Mouse (Mus musculus): ENCODE results near the gene Ube2e2.
A peak's percentile ranks its signal among the peaks of the same experiment; 100 is the strongest.

Ube2e2 gene

DNA sequence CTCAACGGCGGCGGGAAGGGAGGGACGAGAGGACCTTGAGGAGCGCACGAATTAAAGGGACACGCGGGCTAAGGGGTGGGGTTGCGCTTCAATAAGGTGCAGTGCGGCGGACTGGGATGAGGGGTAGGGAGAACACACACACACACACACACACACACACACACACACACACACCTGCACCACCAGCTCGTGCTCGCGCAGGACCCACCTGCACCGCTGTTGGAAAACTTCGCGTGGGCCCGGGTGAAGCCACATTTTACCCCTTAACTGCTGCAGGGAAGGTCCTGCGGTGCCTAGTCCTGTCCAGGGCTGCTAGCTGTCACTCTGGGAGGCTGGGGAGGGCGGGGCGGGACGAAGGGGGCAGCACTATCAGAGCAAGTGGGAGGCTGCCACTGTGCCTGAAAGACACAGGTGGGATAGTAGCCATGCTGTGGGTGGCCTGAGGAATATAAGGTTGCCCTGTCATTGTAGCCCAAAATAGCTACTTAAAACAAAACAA is at the start of gene Ube2e2:
Gene Ube2e2, minus strand, starts transcription at position 321 of the 499 bp plus-strand sequence.
- no peak for DNase-seq

DNA sequence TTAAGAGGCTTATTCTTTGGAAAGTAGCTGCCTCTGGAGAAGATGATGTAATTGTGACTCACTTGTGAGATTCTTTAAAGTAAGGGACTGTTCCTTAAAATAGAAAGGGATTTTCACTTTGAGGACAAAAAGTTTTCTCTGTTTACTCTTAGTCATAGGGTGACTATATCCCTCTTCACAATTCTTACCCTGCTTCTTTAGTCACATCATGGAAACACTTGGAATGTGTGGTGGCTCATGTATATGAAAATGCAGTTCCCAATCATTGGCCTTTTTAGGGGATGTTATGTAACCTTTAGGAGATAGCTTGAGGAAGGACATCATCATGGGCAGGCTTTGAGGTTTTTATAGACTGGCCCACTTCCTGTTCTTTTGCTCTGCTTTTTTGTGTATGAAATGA is 46.0 kb upstream of the Ube2e2 start:
- DNase-seq: no peak

DNA sequence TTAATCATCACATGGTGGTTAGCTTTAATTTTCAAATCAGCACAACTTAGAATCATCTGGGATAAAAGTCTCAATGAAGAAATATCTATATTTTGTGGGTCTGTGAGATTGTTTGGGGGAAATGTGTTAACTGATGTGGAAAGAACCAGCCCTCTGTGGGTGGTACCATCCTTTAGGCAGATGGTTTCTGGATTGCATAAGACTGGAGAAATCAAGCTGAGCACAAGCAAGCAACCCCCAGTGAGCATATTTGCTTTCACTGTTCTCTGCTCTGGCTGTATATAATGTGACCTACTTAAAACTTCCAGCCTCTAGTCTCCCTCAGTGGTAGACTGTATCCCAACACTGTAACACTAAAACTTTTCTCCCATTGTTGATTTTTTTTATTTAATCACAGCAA is 9.5 kb upstream of the Ube2e2 start:
- DNase-seq: no peak

DNA sequence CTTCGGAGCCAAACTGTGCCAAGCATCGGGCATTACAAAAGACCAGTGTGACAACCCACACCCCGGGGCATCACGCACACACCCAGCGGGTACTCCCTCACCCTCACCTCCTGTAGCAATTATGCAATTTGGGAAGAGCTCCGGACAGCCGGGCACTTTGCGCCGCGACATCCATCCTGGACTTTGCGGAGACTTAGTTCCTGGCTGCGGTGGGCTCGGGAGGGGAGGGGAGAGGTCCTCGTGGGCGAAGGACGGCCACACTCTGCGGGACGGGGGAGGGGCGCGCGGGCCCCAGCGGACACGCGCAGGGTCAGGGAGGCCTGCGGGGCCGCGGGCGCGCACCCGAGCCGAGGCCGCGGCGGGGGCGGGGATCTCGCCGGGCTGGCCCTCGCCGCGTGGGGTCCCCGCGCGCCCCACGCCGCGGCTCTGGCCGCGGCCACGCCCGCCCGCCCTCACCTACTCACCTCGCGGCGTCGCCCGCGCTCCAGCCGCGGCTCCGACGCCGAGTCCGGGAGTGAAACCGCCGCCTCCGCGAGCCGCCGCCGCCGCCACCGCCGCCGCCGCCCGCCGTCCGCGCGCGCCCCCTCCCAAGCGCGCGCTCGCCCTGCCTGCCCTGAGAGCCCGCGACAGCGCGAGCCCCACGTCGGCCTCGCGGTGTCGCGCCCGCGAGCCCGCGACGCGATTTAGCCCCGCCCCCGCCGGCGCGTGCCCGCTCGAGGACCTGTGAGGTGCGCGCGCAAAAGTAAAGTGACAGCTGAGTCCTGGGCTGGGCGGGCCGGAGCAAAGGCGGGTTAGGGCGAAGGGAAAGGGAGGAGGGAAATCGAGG is 733 bp downstream of the Ube2e2 start:
- DNase-seq: peak; percentile 95

DNA sequence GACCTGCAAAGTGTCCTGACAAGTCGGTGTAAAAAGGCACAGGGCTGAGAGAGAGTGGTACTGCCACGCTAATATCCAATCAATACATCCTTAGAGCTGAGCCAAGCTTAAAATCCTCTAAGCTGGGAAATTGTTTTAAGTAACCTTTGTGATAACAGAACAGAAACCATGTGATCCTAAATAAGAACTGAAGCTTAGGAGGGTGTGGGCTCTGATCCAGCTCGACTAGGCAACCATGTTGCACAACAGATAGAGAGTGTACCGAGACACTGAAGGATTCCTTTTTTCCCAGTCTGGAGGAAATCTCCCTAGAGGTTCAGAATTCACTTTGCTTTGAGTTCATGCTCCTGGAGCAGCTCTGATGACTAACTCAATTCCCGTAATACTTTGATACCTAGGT is 4.5 kb downstream of the Ube2e2 start:
- peak; percentile 51 for DNase-seq

DNA sequence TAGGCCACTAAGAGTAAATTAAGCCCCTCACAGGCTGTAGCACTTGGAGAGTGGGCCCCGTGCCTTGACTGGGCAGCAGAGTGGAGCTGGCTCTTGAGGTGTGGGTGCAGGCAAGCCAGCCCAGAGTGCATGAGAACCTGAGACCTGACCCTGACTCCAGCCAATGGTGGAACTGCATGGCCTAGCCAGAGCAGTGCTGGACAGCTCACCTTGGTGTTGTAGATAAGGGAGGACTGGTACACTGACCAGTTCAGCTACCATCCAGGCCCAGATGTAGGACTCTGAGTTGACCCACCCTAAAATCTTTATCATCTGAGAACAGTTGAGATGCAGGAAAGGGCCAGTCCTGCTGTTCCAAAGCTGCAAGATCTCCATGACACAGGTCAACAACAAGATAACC is 11.6 kb downstream of the Ube2e2 start:
- DNase-seq: no peak

DNA sequence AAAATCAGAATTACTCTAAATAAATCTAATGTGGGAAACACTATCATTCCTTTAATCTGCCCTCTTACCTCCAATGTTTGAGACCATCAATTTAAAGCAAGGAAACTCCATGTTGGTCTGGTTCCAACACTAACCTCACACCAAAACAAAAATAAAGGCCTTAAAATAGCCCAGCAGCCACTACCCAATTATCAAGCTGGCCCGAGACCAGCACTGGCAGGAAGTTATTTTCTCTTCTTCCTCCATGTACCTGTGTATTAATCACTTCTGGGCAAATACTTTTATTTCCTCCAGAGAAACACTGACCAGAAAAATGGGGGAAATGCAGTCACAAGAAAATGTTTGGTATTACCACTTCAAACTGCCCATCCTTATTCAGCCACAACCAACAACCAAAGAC is 23.4 kb downstream of the Ube2e2 start:
- DNase-seq: no peak

DNA sequence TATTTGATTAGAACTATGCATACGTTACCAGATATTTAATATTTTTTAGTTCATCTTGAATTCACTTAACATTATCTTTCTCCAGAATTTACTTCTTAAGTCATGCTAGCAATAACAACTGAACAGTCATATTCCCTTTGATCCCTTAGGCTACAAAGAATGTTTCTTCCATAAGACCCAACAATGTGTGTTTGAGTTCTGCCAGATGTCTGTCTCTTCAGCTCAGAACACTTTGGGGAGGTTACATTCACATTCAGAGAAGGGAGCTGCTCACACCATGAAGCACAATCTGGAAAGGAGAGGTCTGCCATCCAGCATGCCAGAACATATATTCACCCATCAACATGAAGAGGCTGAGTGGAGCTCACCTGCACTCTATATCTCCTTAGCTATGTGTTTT is 65.4 kb downstream of the Ube2e2 start:
- peak; percentile 38 for DNase-seq

DNA sequence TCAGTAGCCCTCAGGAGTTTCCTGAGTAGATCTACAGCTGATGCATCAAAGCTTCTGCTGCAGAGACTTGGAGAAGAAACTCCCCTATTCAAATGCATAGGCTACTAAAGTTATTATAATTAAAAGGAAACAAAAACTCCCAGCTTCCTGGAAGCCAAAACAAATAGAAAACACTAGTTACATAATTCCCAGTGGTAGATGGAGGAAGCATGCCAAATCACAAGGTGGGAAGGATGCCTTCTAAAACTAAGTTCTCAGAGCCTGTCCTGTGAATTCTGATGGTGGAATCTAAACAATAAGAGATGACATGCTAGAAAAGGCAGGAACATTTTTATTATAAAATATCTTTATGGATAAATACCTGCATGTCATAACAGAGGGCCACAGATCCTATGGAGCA is 67.3 kb downstream of the Ube2e2 start:
- peak; percentile 13 for DNase-seq

DNA sequence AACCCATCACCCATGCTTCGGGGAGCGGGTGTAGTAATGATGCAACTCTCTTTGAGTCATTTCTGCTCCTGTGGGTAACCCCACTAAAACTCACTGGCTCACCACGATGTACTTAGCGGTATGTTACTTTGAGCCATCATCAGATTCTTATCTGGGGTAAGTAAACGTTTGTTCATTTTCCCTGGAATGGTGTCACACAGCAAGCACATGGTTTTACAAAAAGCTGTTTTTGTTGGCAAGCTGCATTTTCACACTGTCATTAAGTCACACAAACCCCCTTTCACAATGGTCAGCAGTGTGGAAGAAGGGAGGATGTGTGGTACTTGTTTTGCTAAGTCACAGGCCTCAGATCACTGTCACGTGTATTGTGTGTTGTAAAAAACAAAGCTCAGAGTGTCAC is 73.4 kb downstream of the Ube2e2 start:
- DNase-seq: no peak

DNA sequence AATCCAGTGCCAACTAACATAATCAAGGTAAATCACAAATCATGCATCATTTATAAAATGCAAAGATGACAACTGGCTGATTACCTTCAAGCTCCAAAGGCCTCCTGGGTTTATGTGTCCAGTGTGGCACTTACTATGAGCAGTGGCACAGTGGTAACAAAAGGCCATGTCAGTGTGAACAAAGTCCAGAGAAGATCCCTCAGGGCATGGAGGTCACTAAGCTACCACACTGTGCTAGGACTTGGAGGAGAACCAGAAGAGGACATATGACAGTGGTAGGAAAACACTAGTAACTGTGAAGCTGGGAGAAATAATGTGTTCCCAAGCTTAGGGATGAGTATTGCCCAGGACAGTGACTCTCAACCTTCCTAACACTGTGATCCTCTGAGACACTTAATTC is 97.2 kb downstream of the Ube2e2 start:
- no peak for DNase-seq

DNA sequence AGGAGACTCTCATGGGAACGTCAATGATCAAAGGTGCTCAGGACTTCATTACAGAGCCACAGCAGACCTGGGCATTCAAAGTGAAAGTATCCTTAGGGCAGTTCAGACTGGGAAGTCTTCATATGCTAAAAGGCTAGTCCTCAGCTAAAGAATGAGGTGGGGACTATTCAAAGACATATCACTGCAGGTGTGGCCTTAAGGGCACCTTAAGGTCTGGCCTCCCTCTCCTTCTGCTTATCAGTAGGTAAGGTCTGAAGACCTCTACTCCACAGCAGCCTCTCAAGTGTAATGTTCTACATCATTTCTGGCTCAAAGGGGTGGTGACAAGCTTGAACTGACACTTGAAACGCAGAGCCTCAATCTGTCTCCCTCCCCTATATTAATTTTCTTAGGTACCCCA is 98.3 kb downstream of the Ube2e2 start:
- no peak for DNase-seq

DNA sequence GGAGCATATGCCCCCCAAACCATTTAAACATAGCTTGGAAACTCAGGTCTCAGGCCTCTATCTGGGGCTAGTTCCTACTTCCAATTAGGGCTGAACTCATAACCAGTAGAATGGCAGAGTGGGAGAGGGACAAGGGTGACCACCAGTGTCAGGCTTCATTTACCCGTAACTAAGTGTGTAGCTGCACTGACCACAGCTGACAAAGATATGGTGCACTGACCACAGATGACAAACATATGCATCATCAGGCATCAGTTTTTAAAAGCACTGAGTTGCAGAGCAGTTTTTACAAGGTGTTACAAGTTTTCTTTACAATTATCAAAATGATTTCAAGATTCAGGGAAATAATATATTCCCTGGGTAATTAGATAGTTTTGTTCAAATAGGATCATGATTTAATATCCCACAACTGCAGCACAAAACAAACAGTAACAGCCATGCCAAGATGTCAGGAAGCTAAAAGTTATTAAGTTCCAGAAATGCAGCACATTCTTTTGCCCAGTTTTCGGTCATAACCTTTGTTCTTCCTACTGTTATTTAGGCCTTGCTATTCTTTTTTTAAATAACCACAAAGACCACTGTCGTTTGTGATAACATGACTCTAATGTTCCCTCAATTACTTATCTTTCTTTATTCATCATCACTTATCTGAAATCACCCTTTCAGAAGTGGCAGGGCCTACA is 114.9 kb downstream of the Ube2e2 start:
- DNase-seq: no peak

DNA sequence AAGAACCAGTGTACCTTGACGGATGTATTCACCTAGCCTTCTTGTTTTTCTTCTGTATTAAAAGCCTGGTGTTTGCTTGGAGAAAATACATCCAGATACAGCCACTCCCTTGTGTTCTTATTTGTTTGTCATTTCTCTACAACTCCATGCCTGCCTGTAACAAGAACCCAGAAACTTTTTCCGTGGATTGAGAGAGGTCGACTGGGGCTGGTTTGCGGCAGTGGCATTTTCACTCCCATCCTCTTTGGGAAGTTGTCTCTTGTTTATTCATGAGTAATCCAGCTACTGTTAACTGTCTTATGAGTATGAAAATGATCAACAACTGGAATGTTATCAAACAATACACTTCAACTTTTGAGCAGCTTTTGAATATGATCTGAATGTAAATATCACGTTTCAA is 115.8 kb downstream of the Ube2e2 start:
- no peak for DNase-seq

DNA sequence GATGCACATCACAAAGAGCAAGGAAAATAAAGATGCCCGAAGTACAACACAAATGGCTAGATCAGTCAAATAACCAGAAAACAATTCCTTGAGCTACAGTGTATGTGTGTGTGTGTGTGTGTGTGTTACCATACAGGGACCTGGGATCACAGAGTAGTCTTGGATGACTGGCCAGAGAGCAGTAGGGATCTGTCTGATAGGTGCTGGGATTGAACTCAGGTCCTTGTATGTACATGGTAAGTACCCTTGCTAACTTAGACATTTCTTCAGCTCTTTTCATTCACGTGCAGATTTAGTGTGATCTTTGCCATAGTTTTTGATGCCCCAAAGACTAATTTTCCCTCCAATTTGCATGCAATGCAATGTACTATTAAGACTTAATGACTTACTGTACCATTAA is 117.9 kb downstream of the Ube2e2 start:
- DNase-seq: no peak

DNA sequence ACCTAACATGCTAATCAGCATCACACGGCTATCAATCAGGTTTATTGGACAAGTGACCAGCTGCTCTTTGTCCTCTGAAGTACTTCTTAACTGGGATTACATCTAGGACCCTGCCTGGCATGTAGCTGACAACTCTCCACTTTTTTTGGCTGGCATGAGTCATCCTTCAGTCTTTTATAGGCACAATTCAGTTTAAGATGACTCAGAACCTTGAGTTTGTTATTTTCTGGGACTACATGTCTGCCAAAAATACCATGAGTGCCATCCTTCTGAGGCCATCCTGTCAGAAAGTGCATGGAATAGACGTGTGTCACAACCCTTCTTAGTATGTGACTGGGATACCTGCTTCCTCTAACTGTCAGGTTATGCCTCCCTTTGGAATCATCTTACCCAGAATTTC is 120.3 kb downstream of the Ube2e2 start:
- no peak for DNase-seq

DNA sequence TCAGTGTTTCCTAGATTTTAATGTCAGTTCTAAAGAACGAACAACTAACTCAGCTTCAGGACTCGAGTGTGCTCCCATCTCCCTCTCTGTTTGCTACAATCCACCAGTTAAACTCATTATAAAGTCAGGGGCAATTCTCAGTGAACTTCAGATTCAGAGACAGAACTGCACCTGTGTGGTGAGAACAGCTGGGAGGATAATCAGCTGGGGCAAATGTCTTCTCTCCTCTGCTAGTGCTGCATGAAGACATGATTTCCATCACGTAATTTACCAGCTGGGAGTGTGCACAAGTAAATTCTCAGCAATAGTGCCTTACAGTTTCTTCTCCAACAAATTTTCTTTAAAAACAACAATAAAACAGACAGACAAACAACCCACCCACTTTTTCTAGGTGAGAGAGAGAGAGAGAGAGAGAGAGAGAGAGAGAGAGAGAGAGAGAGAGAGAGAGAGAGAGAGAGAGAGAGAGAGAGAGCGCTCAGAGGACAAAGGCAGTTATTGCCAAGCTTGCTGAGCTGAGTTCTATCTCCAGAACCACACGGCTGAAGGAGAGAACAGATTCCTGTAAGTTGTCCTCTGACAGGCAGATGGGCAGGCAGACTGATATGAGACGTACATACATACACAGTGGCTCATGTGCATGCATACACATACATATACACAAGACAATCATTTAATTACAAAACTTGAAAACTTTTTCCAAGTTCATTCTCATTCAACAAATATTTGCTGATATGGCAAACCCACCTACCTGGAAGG is 134.3 kb downstream of the Ube2e2 start:
- DNase-seq: no peak

DNA sequence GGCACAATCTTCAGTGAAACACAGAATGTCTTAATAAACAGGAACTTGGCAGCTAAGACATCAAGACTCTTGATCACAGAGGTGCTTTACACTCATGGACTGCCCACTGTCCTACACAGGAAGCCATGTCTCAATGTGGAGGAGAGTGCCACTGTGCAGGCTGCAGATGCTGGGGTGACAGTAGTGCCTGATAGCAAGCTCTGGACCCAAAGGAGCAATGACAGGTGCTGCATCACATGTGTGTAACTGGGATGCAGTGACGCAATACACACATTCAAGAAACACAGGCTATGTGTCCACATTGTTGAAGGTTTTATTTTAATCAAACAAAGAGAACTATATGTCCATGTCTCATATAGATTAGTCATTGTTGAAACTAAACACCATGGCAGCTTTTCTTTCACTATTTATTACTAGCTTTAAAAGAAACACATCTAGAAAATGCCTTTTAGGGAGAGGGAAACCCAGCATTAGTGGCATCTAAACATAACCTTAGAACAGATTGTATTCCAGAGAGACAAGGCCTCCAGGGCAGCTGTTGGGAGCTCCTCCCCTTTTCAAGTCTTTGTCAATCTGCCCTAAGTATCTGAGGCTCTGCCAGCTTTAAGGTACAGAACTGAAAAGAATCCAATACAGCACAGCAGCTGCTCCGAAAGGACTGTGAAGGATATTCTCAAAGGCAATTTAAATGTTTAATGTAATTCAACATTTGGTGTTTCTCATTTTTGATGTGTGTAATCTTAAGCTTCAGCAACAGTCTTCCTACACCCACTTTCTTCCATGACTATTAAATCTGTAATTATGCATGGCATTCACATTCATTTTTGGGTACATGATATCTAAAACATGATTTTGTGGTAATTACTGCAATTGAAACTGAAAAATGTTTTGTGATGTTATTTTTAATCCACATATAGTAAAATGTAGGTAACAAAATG is 135.2 kb downstream of the Ube2e2 start:
- peak; percentile 19 for DNase-seq

DNA sequence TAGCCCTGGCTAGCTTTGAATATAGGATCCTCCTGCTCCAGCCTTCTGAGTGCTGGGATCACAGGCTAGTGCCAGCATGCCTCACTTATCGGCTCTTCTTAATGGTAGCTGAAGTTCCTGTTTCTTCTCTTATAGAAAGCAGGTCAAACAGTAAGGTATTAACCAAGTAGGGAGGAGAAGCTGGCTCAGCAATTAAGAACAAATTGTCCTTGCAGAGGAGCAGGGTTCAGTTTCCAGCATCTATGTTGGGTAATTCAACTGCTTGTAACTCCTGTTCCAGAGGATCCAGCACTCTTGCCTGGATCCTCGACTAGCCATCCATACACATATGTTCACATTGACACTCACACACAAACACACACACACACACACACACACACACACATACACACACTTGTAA is 136.1 kb downstream of the Ube2e2 start:
- no peak for DNase-seq

DNA sequence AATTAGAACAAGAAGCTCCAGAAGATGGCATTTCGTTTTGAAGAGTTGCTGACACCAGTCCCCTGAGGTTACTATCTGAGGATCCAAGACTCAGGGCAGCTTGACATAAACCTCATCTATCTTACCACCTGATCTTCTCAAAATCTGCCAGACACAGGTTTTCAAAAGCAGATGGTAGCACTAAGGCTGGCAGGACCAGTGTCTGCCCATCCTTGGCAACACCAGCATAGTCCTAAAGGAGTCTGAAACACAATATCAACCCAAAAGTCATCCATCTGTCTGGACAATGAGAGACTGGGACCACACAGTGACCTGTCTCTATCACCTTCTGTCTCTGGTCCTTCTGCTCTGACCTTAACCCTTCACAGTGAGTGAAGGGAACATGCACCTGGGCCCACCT is 138.7 kb downstream of the Ube2e2 start:
- no peak for DNase-seq

DNA sequence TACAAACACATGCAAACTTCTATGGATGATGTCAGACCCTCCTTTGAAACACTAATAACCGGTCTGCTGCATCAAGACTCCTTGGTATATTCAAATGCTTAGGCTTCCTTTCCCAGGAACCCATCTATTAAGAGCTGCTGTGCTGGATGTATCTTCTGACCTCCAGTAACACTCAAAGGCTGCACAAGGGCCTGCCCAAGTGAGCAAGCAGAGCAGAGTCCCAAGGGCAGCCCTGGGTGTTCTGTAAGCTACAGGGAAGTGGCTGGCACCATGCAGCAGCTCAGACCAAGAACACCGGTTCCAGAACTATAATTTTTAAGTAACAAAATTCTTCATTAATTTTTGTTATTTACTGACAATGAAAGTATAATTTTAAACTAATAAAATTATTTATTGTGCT is 139.5 kb downstream of the Ube2e2 start:
- no peak for DNase-seq

DNA sequence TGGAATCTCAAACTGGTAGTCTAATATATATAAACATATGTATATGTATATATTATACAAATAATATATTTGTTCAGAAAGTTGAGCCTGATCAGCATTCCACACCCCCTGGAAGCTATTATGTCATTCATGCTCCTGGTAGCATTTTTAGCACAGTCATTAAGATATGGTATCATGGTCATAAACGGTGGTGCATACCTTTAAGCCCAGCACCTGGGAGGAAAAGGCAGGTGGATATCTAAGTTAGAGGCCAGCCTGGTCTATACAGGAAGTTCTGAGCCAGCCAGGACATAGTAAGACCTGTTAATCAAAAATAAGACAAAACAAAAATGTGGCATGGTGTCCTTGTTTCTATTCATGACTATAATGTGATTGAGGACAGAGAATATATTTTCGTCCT is 140.1 kb downstream of the Ube2e2 start:
- DNase-seq: no peak

DNA sequence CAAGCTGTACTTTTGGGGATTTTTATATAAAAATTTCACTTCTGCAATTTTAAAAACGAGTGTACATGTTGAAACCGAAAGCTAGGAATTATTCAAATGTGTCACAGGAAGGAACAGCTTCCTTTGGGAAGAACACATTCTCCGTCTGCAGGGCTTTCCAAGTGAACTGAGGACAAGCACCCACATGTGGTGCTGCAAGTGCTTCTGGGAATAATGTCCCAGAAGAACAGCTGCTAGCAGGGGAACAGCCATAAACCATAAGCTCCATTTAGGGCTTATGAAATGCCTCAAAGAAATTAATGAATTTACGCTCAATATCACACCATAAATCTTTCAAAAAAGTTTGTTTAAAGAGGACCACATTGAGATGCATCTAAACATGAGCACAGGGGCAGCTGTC is 162.9 kb downstream of the Ube2e2 start:
- DNase-seq: peak; percentile 37
